Mouse (Mus musculus) gastrocnemius, postnatal 25 days (tissue): ENCODE results near the gene Rabgap1l. TPM values are rescaled to one million over a fixed set of nuclear protein-coding genes. Genes with fewer than 3 reads are reported as not detected.

ENCODE experiments used
- DNase-seq: peaks from one replicate; pipeline ENCODE4 v3.0.0; 2022
- total RNA-seq, 2 experiments: library from RNA; stranded (reverse); gene quantifications; 1 replicate in 1 of 2; 2 replicates in 1 of 2; pipeline ENCODE4 v1.2.3; 2021

Gene Rabgap1l
- total RNA-seq, 2 experiments from 2014 or later, result 9.4 to 11.8 TPM

- no peak for DNase-seq
Measured at GRCm38 (mm10) chr1:160594066-160594465, 198.9 kb downstream of the Rabgap1l start.

- no peak for DNase-seq
Measured at GRCm38 (mm10) chr1:160588911-160589590, 204.0 kb downstream of the Rabgap1l start.

GRCm38 (mm10) chr1:160579309-160580233 is 213.4 kb downstream of the Rabgap1l start:
- DNase-seq, result no peak

GRCm38 (mm10) chr1:160576124-160576523 is 216.9 kb downstream of the Rabgap1l start:
- DNase-seq, result no peak

GRCm38 (mm10) chr1:160574039-160574438 is 219.0 kb downstream of the Rabgap1l start:
- no peak for DNase-seq

- no peak for DNase-seq
Measured at GRCm38 (mm10) chr1:160566458-160566857, 226.6 kb downstream of the Rabgap1l start.

GRCm38 (mm10) chr1:160561381-160561780 is 231.6 kb downstream of the Rabgap1l start:
- no peak for DNase-seq

GRCm38 (mm10) chr1:160550636-160551035 is 242.4 kb downstream of the Rabgap1l start:
- no peak for DNase-seq

- DNase-seq, result no peak
Measured at GRCm38 (mm10) chr1:160547934-160548876, 244.8 kb downstream of the Rabgap1l start.

- DNase-seq, result no peak
Measured at GRCm38 (mm10) chr1:160535649-160536048, 257.4 kb downstream of the Rabgap1l start.

- DNase-seq, result no peak
Measured at GRCm38 (mm10) chr1:160534571-160535335, 258.3 kb downstream of the Rabgap1l start.

- DNase-seq, result no peak
Measured at GRCm38 (mm10) chr1:160533209-160533820, 259.7 kb downstream of the Rabgap1l start.

- DNase-seq, result peak; percentile 83
Measured at GRCm38 (mm10) chr1:160531402-160531801, 261.6 kb downstream of the Rabgap1l start.

- DNase-seq, result no peak
Measured at GRCm38 (mm10) chr1:160521918-160522317, 271.1 kb downstream of the Rabgap1l start.

GRCm38 (mm10) chr1:160520665-160521064 is 272.3 kb downstream of the Rabgap1l start:
- no peak for DNase-seq

- no peak for DNase-seq
Measured at GRCm38 (mm10) chr1:160519896-160520465, 273.0 kb downstream of the Rabgap1l start.

GRCm38 (mm10) chr1:160518552-160518951 is 274.5 kb downstream of the Rabgap1l start:
- no peak for DNase-seq

- DNase-seq, result no peak
Measured at GRCm38 (mm10) chr1:160507766-160508165, 285.2 kb downstream of the Rabgap1l start.

- DNase-seq, result no peak
Measured at GRCm38 (mm10) chr1:160496906-160497577, 296.0 kb downstream of the Rabgap1l start.

- no peak for DNase-seq
Measured at GRCm38 (mm10) chr1:160485731-160486130, 307.3 kb downstream of the Rabgap1l start.
